Mouse (Mus musculus): Measurements from ENCODE around the gene Smpd2.

Smpd2 gene

DNA sequence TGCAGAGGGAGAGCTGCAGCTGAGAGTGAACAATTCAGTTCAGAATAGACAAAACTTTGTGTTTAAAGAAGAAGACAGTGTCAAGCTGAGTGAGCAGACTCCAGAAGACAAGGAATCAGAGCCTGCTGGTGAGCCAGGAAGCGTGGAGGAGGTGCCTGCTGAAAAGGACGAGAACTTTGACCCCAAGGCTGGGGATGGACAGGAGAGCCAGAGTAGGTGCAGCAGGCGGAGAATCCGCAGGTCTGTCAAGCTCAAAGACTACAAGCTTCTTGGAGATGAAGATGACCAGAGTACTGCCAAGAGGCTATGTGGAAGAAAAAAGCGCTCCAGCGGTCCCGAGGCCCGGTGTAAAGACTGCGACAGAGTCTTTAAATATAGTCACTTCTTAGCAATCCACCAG is 38.5 kb downstream of the Smpd2 start:
- no peak for DNase-seq (ENCODE audit: low read depth, low spot score)

DNA sequence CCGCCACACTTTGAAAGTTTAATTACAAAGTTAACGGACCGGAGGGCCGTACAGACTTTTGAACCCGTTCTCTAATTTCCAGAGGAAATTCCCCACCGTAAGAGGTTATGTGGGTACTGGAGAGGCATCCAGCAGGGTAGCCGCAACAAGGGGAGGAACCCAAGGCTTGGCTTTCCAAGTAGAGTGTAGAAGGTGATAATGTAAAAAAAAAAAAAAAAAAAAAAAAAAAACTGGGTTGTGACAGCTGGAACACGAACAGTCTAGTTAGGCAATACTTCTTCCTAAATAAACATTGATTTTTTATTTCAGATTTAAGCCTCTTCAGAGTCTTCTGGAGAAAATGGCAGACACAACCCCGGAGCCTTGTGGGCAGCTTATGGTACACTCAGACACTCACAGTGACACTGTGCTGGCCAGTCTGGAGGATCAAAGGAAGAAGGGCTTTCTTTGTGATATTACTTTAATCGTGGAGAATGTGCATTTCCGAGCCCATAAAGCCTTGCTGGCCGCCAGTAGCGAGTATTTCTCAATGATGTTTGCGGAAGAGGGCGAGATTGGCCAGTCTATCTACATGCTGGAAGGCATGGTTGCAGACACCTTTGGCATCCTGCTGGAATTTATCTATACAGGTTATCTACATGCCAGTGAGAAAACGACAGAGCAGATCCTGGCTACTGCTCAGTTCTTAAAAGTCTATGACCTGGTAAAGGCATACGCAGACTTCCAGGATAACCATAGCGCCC is 39.2 kb downstream of the Smpd2 start:
- no peak for DNase-seq (ENCODE audit: low read depth, low spot score)

DNA sequence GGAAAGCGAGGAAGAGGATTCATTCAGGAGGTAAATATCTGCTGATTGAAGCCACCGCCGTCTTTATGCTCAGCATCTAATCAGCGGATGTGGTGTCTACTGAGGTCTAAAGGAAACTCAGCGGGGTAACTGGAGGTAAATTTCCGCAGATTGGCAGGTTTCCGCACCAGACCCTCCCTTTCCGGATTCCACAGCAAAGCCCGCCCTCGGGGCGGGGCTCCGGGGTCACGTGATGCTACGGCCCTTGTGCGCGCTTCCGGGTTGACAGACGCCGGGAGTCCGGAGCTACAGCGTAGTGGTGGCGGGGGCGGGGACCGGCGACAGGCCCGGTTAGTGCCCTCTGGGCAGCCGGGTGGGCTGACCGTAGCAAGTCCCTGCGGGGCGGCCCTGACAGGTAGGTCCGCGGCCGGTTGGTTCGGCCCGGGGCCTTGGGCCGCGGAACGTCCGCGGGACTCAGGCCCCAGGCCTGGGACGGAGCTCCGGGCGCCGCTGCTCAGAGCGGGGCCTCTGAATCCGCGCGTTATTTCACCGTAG is 40.0 kb downstream of the Smpd2 start, which contains the start of gene Zbtb24:
Gene Zbtb24, plus strand, starts transcription at position 247 of the 534 bp plus-strand sequence.
- DNase-seq (ENCODE audit: low read depth, low spot score) = peak; percentile 97

DNA sequence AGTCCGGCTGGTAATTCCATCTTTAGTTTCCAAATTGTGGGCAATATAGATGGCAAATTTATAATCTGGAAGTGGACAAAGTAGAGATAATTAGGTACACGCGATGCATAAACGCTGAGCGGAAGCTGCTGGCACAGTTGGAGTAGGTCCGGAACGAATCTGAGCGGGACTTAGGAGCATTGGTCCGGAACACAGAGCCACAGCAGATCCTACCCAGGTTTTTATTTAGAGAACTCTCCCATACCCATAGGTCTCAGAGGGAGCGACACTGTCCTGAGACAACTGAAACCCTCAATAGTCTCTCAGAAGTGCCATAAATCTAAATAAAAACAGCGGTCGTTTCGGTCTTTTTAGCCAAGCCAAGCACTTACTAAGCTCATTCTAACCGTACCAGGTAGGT is 40.5 kb downstream of the Smpd2 start:
- DNase-seq (ENCODE audit: low read depth, low spot score) = no peak

DNA sequence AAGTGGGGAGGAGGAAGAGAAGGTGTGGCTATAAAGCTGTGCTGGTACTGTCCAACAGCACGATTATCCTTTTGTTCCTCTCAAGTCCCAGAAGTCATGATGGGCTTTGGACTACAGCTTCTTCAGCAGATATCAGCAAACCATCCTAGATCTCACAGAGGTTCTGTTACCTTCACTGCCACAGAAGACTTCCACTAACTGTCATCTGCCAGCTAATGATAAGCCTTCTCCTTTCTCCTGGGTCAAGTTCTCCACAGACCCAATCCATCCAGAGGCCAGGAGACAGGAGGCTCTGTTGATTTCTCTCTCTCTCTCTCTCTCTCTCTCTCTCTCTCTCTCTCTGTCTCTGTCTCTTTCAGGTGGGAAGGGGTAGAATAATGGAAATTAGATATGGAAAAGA is 42.0 kb downstream of the Smpd2 start:
- DNase-seq (ENCODE audit: low read depth, low spot score) = no peak

Measured in c-Kit-negative CD71-positive TER-119-positive erythroid progenitor cells, embryonic 14.5 days (primary cell).